Mouse (Mus musculus): Measurements from ENCODE around the gene Morn3. TPM values are rescaled to one million over a fixed set of nuclear protein-coding genes. Genes with fewer than 3 reads are reported as not detected.
A peak's percentile ranks its signal among the peaks of the same experiment; 100 is the strongest.

Gene Morn3
- polyA plus RNA-seq, 1 experiment from 2014 or later: not detected

GRCm38 (mm10) chr5:123059757-123060520 is 13.1 kb upstream of the Morn3 start:
- ATAC-seq (ENCODE audit: insufficient number of reproducible peaks, insufficient read depth, low FRiP score, low TSS enrichment, low read depth): no peak
- Histone ChIP-seq H3K4me2 (peak overlapping the region; percentile 43), H3K9me3 (no peaks in the 10 kb centered on the region), H3K9ac (replicated peaks) (no peak overlapping the region), H3K4me1 (replicated peaks) (peaks cover 18% of the 10 kb centered on the region), H3K27ac (peak overlapping the region; percentile 79), H3K4me3 (replicated peaks) (no peak overlapping the region), H3K27me3 (no peaks in the 10 kb centered on the region), H3K36me3 (no peaks in the 10 kb centered on the region)
- 15% methylated on average over 14 of the region's 14 CpGs for WGBS

GRCm38 (mm10) chr5:123058251-123059102 is 11.7 kb upstream of the Morn3 start:
- WGBS: 49% methylated on average over 16 of the region's 16 CpGs
- H3K9ac ChIP-seq (replicated peaks): peak overlapping the region; percentile 42; the same call in 1 of the 2 replicates
- ATAC-seq (ENCODE audit: insufficient number of reproducible peaks, insufficient read depth, low FRiP score, low TSS enrichment, low read depth): no peak

GRCm38 (mm10) chr5:123057366-123058250 is 10.8 kb upstream of the Morn3 start:
- ATAC-seq (ENCODE audit: insufficient number of reproducible peaks, insufficient read depth, low FRiP score, low TSS enrichment, low read depth): peak; percentile 82
- H3K27me3 ChIP-seq: no peaks in the 10 kb centered on the region
- peaks cover 18% of the 10 kb centered on the region for H3K4me1 ChIP-seq (replicated peaks)
- 8% methylated on average over 48 of the region's 48 CpGs for WGBS
- peak overlapping the region; percentile 53 for H3K4me2 ChIP-seq
- peak overlapping the region; percentile 38 for H3K4me3 ChIP-seq (replicated peaks)
- H3K9me3 ChIP-seq: no peaks in the 10 kb centered on the region
- H3K9ac ChIP-seq (replicated peaks): peak overlapping the region; percentile 42; the same call in 1 of the 2 replicates
- 0 out of 2 replicates have a peak overlapping the region, but pooled peaks have one; percentile 25 for H3K27ac ChIP-seq
- H3K36me3 ChIP-seq: no peaks in the 10 kb centered on the region

More at GRCm38 (mm10) chr5:123058251-123059102, 11.7 kb upstream of the Morn3 start:
- Histone ChIP-seq H3K27me3 (no peaks in the 10 kb centered on the region), H3K9me3 (no peaks in the 10 kb centered on the region), H3K4me2 (peak overlapping the region; percentile 53), H3K4me1 (replicated peaks) (peaks cover 18% of the 10 kb centered on the region), H3K27ac (0 out of 2 replicates have a peak overlapping the region, but pooled peaks have one; percentile 25), H3K4me3 (replicated peaks) (peak overlapping the region; percentile 38), H3K36me3 (no peaks in the 10 kb centered on the region)

- Histone ChIP-seq H3K27me3 (no peaks in the 10 kb centered on the region), H3K4me3 (replicated peaks) (no peak overlapping the region), H3K27ac (no peak overlapping the region), H3K36me3 (no peaks in the 10 kb centered on the region), H3K9me3 (no peaks in the 10 kb centered on the region), H3K4me1 (replicated peaks) (peaks cover 7% of the 10 kb centered on the region), H3K9ac (replicated peaks) (no peak overlapping the region), H3K4me2 (no peak overlapping the region)
- WGBS: 76% methylated on average over 5 of the region's 5 CpGs
- no peak for ATAC-seq (ENCODE audit: insufficient number of reproducible peaks, insufficient read depth, low FRiP score, low TSS enrichment, low read depth)
These were observed 4.9 kb upstream of the Morn3 start for GRCm38 (mm10) chr5:123051736-123052135.

- Histone ChIP-seq H3K4me2 (no peak overlapping the region), H3K36me3 (no peaks in the 10 kb centered on the region), H3K9ac (replicated peaks) (no peak overlapping the region), H3K27ac (no peak overlapping the region), H3K9me3 (no peaks in the 10 kb centered on the region), H3K4me3 (replicated peaks) (no peak overlapping the region), H3K27me3 (no peaks in the 10 kb centered on the region), H3K4me1 (replicated peaks) (peaks cover 7% of the 10 kb centered on the region)
- 76% methylated on average over 9 of the region's 9 CpGs for WGBS
- ATAC-seq (ENCODE audit: insufficient number of reproducible peaks, insufficient read depth, low FRiP score, low TSS enrichment, low read depth): no peak
These were observed 4.1 kb upstream of the Morn3 start for GRCm38 (mm10) chr5:123050918-123051317.

- WGBS: 5% methylated on average over 12 of the region's 12 CpGs
- peak overlapping the region; percentile 46 for H3K9ac ChIP-seq (replicated peaks)
- peak; percentile 30; the same call in 1 of the 2 replicates for ATAC-seq (ENCODE audit: insufficient number of reproducible peaks, insufficient read depth, low FRiP score, low TSS enrichment, low read depth)
These were observed 2.5 kb upstream of the Morn3 start for GRCm38 (mm10) chr5:123049271-123049670.

GRCm38 (mm10) chr5:123045561-123046295 is 1.1 kb downstream of the Morn3 start:
- no peak for ATAC-seq (ENCODE audit: insufficient number of reproducible peaks, insufficient read depth, low FRiP score, low TSS enrichment, low read depth)
- H3K4me2 ChIP-seq: no peak overlapping the region
- WGBS: 32% methylated on average over 9 of the region's 9 CpGs
- no peak overlapping the region for H3K4me3 ChIP-seq (replicated peaks)
- H3K27me3 ChIP-seq: no peaks in the 10 kb centered on the region; the same call in 1 of the 2 replicates
- no peaks in the 10 kb centered on the region for H3K36me3 ChIP-seq
- no peaks in the 10 kb centered on the region for H3K9me3 ChIP-seq
- H3K9ac ChIP-seq (replicated peaks): no peak overlapping the region
- peaks cover 7% of the 10 kb centered on the region for H3K4me1 ChIP-seq (replicated peaks)
- no peak overlapping the region for H3K27ac ChIP-seq

More at GRCm38 (mm10) chr5:123049271-123049670, 2.5 kb upstream of the Morn3 start:
- no peaks in the 10 kb centered on the region for H3K36me3 ChIP-seq
- H3K4me2 ChIP-seq: peak overlapping the region; percentile 58
- H3K9me3 ChIP-seq: no peaks in the 10 kb centered on the region
- H3K4me1 ChIP-seq (replicated peaks): peaks cover 7% of the 10 kb centered on the region
- H3K4me3 ChIP-seq (replicated peaks): peak overlapping the region; percentile 25
- 0 out of 2 replicates have a peak overlapping the region, but pooled peaks have one; percentile 36 for H3K27ac ChIP-seq
- H3K27me3 ChIP-seq: no peaks in the 10 kb centered on the region

- ATAC-seq (ENCODE audit: insufficient number of reproducible peaks, insufficient read depth, low FRiP score, low TSS enrichment, low read depth): no peak
These were observed 3.0 kb downstream of the Morn3 start for GRCm38 (mm10) chr5:123043856-123044255.

GRCm38 (mm10) chr5:123040796-123041195 is 6.0 kb downstream of the Morn3 start:
- Histone ChIP-seq H3K4me1 (replicated peaks) (0 out of 2 replicates have a peak, but pooled peaks cover 3% of the 10 kb centered on the region), H3K4me2 (no peak overlapping the region), H3K4me3 (replicated peaks) (no peak overlapping the region), H3K36me3 (no peaks in the 10 kb centered on the region), H3K27ac (no peak overlapping the region), H3K27me3 (no peaks in the 10 kb centered on the region; the same call in 1 of the 2 replicates), H3K9ac (replicated peaks) (0 out of 2 replicates have a peak overlapping the region, but pooled peaks have one; percentile 12), H3K9me3 (no peaks in the 10 kb centered on the region)
- no peak for ATAC-seq (ENCODE audit: insufficient number of reproducible peaks, insufficient read depth, low FRiP score, low TSS enrichment, low read depth)
- WGBS: 64% methylated on average over 7 of the region's 7 CpGs

More at GRCm38 (mm10) chr5:123043856-123044255, 3.0 kb downstream of the Morn3 start:
- H3K4me3 ChIP-seq (replicated peaks): no peak overlapping the region
- no peak overlapping the region for H3K27ac ChIP-seq
- H3K36me3 ChIP-seq: no peaks in the 10 kb centered on the region
- no peaks in the 10 kb centered on the region; the same call in 1 of the 2 replicates for H3K27me3 ChIP-seq
- no peak overlapping the region for H3K9ac ChIP-seq (replicated peaks)
- H3K9me3 ChIP-seq: no peaks in the 10 kb centered on the region
- WGBS: 24% methylated on average over 7 of the region's 7 CpGs
- no peak overlapping the region for H3K4me2 ChIP-seq
- H3K4me1 ChIP-seq (replicated peaks): 0 out of 2 replicates have a peak, but pooled peaks cover 3% of the 10 kb centered on the region

All from limb, embryonic 12.5 days (tissue).